Mouse (Mus musculus): ENCODE measurements around the gene Pde11a.

DNA sequence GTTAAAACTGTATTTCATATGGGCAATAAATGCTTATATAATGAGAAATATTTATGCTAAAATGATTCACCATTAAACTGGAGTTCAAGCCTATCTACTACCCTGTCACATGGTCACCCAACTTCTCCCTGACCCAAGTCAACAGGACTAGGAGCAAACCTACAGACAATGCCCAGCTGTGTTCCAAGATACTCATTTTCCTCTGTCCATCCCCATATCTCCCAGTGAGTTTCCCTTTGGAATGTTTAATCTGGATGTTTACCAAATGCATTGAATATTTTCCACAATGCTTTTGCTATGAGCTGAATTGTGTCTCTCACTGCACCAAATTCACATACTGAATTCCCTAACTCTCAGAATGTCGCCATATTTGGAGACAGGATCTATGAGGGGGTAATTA is 221.4 kb downstream of the Pde11a start:
- TF ChIP-seq CTCF (IDR thresholded peaks at IDR 0.05; ENCODE audit: low read depth, low read length) (no peak), POLR2A (IDR thresholded peaks at IDR 0.05; ENCODE audit: extremely low read depth, insufficient read depth, low read length) (no peak)
